Mouse (Mus musculus): ENCODE measurements at regions not wholly inside any gene's neighbourhood (a gene's known extent, or its start where the extent isn't known, plus 50 kb on each side); places are given as distances from the start of the nearest gene placed in this dataset.

DNA sequence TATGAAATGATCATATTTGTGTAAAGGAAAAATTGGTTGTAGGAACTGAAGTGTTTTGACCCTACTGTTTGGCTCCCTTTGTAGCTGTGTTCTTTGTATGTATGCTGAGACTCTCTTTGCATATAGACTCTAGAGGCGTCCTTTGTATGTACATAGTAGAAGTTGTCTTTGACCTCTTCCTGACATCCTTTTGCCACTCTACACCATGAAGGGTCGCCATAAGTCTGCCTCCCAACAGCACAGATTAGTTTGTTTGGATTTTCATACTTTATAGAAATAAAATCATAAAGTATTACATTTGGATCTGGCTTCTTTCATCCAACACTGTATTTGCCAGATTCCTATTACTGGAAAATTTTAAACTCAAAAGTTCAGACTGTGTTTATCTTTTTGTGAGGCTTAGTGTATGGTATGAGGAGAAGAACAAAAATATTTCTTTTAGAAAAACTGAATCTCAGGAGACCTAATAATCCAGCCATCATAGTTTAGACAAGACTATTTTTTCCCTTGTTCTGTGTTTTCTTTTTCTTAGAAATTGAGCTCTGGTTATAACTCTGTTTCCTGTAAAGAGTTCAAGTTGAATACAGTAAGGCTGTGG, 293.7 kb downstream of the Tmsb4x start:
- TF ChIP-seq CTCF (conservative IDR thresholded peaks at IDR 0.05; ENCODE audit: low read length) (no peak), POU5F1 (IDR thresholded peaks at IDR 0.05; ENCODE audit: borderline replicate concordance, low read length) (no peak)
